Mouse (Mus musculus): ENCODE data around the gene Crtap. TPM values are rescaled to one million over a fixed set of nuclear protein-coding genes. Genes with fewer than 3 reads are reported as not detected.

The Crtap gene
- 5.1 to 9.0 TPM (median 7.1 TPM) in 4 replicates for total RNA-seq (2023; ENCODE audit: inconsistent age)

GRCm38 (mm10) chr9:114389905-114390748, at the start of gene Crtap:
Gene Crtap (minus strand): TSS chr9:114390675.

GRCm38 (mm10) chr9:114400949-114401684, 10.6 kb upstream of the Crtap start, which contains the start of the genes Glb1 and Tmppe:
Gene Glb1 (plus strand): TSS chr9:114401076.
Gene Tmppe (plus strand): TSS chr9:114401105.

DNA sequence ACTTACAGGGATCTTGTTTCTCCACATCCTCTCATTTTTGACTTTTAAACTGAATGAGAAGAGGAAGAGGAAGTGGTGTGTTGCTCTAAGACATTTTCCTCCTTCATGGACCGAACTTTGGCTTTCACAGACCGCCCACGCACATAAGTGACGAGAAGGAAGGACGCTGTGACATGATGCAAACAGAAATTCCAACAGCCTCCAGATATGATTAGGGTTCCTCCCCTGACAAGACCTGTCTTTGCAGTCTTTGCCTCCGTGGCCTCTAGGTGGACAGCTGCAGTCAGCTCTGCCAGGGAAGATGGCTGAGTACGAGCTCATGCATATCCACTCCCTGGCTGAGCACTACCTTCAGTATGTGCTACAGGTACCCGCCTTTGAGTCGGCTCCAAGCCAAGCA, 60.6 kb downstream of the Crtap start, which contains the start of gene Bcl2a1c:
Gene Bcl2a1c (plus strand): TSS at position 281 of the 400 bp plus-strand sequence.

Other genes starting within 250 kb of the Crtap start
- gene Bcl2a1c, start 60.5 kb downstream of the Crtap start, total RNA-seq (2023; ENCODE audit: inconsistent age): 2.1 to 4.5 TPM in 2 of 4 replicates, not detected in the others
- gene Glb1, start 10.4 kb upstream of the Crtap start, total RNA-seq (2023; ENCODE audit: inconsistent age): 19.6 to 24.1 TPM (median 21.5 TPM) in 4 replicates
- 7.6 to 11.6 TPM (median 10.0 TPM) in 4 replicates for gene Tmppe, start 10.4 kb upstream of the Crtap start, total RNA-seq (2023; ENCODE audit: inconsistent age)
- not detected in 4 replicates for gene Ccr4, start 114.2 kb upstream of the Crtap start, total RNA-seq (2023; ENCODE audit: inconsistent age)
- gene C130032M10Rik, start 125.0 kb upstream of the Crtap start, total RNA-seq (2023; ENCODE audit: inconsistent age): not detected in 4 replicates
- gene Trim71, start 173.7 kb upstream of the Crtap start, total RNA-seq (2023; ENCODE audit: inconsistent age): not detected in 4 replicates
- gene Cnot10, start 249.5 kb upstream of the Crtap start, total RNA-seq (2023; ENCODE audit: inconsistent age): 67.6 to 83.7 TPM (median 72.8 TPM) in 4 replicates